Mouse (Mus musculus): ENCODE measurements around the gene Zfp710. TPM values are rescaled to one million over a fixed set of nuclear protein-coding genes. Genes with fewer than 3 reads are reported as not detected.
"Not testable (repeated sequence)": the region's sequence is repeated elsewhere in the genome, so short reads cannot be mapped to it uniquely, and the experiment has no call there.

The Zfp710 gene
- 12.2 and 12.4 TPM in 2 replicates for polyA plus RNA-seq (2015; fragmentation: Nextera tagmentation; extraction: Ambion mirVana)

DNA sequence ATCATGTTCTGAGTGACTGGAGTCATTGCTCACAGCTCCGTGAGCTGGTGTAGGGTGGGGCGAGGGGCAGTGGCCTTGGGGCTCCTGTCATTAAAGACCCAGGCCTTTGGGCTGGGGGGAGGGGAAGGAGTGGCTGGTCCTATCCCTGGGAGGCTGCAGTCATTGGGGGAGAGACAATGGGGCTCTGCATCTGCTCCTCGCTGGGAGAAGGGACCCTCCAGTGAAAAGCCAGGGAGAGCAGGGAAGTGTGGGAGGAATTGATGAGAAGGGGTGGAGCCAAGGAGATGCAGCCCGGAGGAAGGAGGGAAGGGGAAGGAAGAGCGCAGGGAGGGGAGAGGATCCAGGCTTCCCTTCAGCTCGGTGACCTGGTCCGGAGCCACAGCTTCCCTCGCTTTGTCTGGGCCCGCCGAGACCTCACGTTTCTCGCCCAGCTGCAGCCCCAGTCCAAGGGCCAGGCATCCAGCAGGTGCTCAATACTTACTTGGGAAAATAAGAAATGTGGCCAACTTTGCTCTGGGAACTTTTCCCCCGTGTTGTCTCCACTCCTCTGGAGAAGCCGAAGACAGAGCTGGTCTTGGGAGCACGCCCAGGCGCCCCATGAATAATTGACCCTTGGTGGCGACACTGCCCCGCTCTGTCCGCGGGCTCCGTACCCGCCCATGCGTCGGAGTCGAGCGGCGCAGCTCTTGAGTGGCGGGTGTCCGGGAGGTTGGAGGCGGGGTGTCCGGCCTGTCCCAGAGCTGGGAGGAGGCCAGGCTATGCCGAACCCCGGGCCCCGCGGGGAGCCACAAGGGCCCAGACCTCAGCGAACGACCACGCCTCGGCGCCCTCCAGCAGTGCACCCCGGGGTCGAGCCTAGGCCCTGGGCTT, at the start of gene Zfp710:
TSS of gene Zfp710 (plus strand) at position 294 of the 870 bp plus-strand sequence.
- 2% methylated on average over 42 of the region's 42 CpGs for WGBS
- H3K9me3 ChIP-seq (ENCODE audit: control insufficient read depth, low read length) = no peaks in the 10 kb centered on the region
- ATAC-seq = peak; percentile 91
- peak within 1 kb of the TSS; percentile 89 for H3K4me2 ChIP-seq (ENCODE audit: low read depth, low read length)
- no peaks in the 10 kb centered on the region for H3K36me3 ChIP-seq (ENCODE audit: control insufficient read depth, insufficient read depth, low read length)
- H3K9ac ChIP-seq (ENCODE audit: low read depth, low read length) = peak within 1 kb of the TSS; percentile 96
- peak within 1 kb of the TSS; percentile 90 for H3K4me3 ChIP-seq (ENCODE audit: low read length)
- H3K27me3 ChIP-seq (replicated peaks; ENCODE audit: control insufficient read depth, insufficient read depth, low read length) = no peaks in the 10 kb centered on the region
- H3K4me1 ChIP-seq (ENCODE audit: control insufficient read depth, insufficient read depth, low read length) = peaks cover 32% of the 10 kb centered on the region
- peak within 1 kb of the TSS; percentile 98 for H3K27ac ChIP-seq (ENCODE audit: low read length)

DNA sequence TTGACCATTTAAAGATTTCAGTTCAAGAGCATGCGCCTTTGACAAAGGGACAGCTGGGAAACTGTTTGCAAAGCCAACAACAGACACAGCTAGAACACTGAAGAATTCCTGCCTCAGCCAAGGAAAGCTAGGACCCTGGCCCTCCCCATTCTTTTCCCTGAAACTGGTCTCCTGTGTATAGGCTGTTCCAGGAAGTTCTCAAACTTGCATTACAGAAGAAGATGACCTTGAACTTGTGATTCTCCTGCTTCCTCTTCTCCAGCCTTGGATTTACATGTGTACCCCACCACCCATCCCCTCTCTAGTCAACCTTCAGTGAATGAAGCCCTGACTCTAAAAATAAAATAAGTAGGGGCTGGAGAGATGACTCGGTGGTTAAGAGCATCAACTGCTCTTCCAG, 49.3 kb upstream of the Zfp710 start:
- Histone ChIP-seq H3K9ac (ENCODE audit: low read depth, low read length) (no peak overlapping the region), H3K4me2 (ENCODE audit: low read depth, low read length) (no peak overlapping the region), H3K4me3 (ENCODE audit: low read length) (no peak overlapping the region), H3K36me3 (ENCODE audit: control insufficient read depth, insufficient read depth, low read length) (no peaks in the 10 kb centered on the region), H3K4me1 (ENCODE audit: control insufficient read depth, insufficient read depth, low read length) (no peaks in the 10 kb centered on the region), H3K27me3 (replicated peaks; ENCODE audit: control insufficient read depth, insufficient read depth, low read length) (no peaks in the 10 kb centered on the region), H3K9me3 (ENCODE audit: control insufficient read depth, low read length) (no peaks in the 10 kb centered on the region), H3K27ac (ENCODE audit: low read length) (no peak overlapping the region)
- no peak for ATAC-seq
- WGBS = 91% methylated on average over 2 of the region's 2 CpGs

DNA sequence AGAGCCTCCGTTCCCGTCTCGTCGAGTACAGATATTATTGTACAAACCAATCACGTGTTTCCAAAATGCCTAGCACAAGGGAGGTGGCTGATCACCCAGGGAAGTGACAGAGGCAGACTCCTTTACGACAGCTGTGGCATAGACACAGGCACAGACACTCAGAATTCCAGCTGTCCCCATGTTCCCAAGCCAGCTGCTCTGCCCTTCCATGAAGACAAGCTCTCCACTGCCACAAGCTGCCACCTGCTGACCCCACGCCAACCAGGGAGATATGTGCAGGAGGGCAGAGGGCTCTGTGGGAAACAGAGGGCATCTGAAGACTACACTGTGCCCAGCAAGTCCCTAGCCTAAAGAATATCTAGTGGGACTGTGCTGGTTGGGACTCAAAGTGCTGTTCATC, 37.9 kb upstream of the Zfp710 start:
- no peak overlapping the region for H3K4me2 ChIP-seq (ENCODE audit: low read depth, low read length)
- H3K9ac ChIP-seq (ENCODE audit: low read depth, low read length) = no peak overlapping the region
- H3K4me1 ChIP-seq (ENCODE audit: control insufficient read depth, insufficient read depth, low read length) = no peaks in the 10 kb centered on the region
- ATAC-seq = no peak
- H3K27ac ChIP-seq (ENCODE audit: low read length) = no peak overlapping the region
- no peak overlapping the region for H3K4me3 ChIP-seq (ENCODE audit: low read length)
- 93% methylated on average over 7 of the region's 7 CpGs for WGBS
- no peaks in the 10 kb centered on the region for H3K27me3 ChIP-seq (replicated peaks; ENCODE audit: control insufficient read depth, insufficient read depth, low read length)
- no peaks in the 10 kb centered on the region for H3K9me3 ChIP-seq (ENCODE audit: control insufficient read depth, low read length)
- no peaks in the 10 kb centered on the region for H3K36me3 ChIP-seq (ENCODE audit: control insufficient read depth, insufficient read depth, low read length)

DNA sequence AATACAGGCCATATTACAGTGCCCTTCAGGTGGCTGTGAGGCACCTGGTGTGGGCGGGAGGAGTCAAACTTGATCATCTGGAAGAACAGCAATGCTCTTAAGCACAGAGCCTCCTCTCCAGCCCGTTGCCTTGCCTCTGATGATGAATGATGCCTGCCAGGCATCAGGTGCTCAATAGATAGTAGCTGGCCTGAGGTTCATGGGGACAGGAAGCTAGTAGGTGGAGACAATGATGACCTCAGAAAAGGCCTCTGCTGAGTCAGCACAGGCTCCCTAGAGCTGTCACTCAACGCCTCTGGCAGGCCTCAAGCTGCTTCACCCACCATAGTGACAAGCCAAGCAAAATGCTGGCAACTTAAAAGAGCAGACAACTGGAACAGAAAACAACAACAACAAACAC, 36.9 kb upstream of the Zfp710 start:
- no peaks in the 10 kb centered on the region for H3K9me3 ChIP-seq (ENCODE audit: control insufficient read depth, low read length)
- no peaks in the 10 kb centered on the region for H3K36me3 ChIP-seq (ENCODE audit: control insufficient read depth, insufficient read depth, low read length)
- H3K9ac ChIP-seq (ENCODE audit: low read depth, low read length) = no peak overlapping the region
- no peak overlapping the region for H3K4me3 ChIP-seq (ENCODE audit: low read length)
- H3K27me3 ChIP-seq (replicated peaks; ENCODE audit: control insufficient read depth, insufficient read depth, low read length) = no peaks in the 10 kb centered on the region
- no peaks in the 10 kb centered on the region for H3K4me1 ChIP-seq (ENCODE audit: control insufficient read depth, insufficient read depth, low read length)
- ATAC-seq = no peak; the same call in 1 of the 2 replicates
- no peak overlapping the region for H3K27ac ChIP-seq (ENCODE audit: low read length)
- WGBS = 53% methylated on average over 3 of the region's 3 CpGs
- H3K4me2 ChIP-seq (ENCODE audit: low read depth, low read length) = no peak overlapping the region

- not testable (repeated sequence) for H3K9ac ChIP-seq (ENCODE audit: low read depth, low read length); H3K36me3 ChIP-seq (ENCODE audit: control insufficient read depth, insufficient read depth, low read length); ATAC-seq; H3K4me2 ChIP-seq (ENCODE audit: low read depth, low read length); H3K27ac ChIP-seq (ENCODE audit: low read length); H3K9me3 ChIP-seq (ENCODE audit: control insufficient read depth, low read length); H3K4me3 ChIP-seq (ENCODE audit: low read length); H3K27me3 ChIP-seq (replicated peaks; ENCODE audit: control insufficient read depth, insufficient read depth, low read length); H3K4me1 ChIP-seq (ENCODE audit: control insufficient read depth, insufficient read depth, low read length)
- 92% methylated on average over 1 of the region's 1 CpGs for WGBS
These were observed 36.1 kb upstream of the Zfp710 start for GRCm38 (mm10) chr7:79988466-79988865.

DNA sequence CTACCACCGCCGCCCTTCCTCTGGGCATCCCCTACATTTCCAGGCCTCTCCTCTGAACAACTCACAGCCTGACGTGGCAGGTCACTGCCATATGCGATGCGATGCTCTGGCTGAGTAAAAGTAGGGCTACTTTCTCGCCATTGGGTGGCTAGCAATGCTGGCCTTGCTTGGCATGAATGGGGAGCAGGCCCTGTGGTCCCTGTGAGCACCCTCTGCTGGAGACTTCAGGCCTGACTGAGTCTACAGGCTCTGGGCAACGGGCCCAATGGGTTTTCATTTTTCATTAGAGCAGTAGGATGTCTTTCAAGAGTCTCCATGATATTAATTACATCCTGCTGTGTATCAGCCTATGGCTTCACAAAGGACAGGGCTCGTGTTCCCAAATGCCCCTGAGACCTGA, 30.1 kb upstream of the Zfp710 start:
- 40% methylated on average over 8 of the region's 8 CpGs for WGBS
- ATAC-seq = no peak
- H3K9me3 ChIP-seq (ENCODE audit: control insufficient read depth, low read length) = no peaks in the 10 kb centered on the region

DNA sequence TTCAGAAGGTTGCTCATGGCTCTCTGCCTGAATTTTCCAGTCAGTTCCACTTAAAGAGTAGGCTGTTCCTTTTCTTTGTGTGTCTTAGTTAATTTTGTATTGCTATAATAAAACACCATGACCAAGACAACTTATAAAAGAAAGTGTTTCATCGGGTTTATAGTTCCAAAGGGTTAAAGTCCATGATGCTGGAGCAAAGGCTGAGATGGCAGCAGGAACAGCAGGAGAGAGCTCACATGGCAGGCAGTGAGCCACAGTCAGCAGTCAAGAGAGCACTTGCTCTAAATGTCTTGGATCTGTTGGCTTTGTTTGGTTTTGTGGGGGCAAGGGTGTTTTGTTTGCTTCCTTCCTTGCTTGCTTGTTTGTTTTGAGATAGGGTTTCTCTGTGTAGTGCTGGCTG, 26.9 kb upstream of the Zfp710 start:
- Histone ChIP-seq H3K27ac (ENCODE audit: low read length) (no peak overlapping the region), H3K9me3 (ENCODE audit: control insufficient read depth, low read length) (no peaks in the 10 kb centered on the region), H3K36me3 (ENCODE audit: control insufficient read depth, insufficient read depth, low read length) (no peaks in the 10 kb centered on the region), H3K4me2 (ENCODE audit: low read depth, low read length) (no peak overlapping the region), H3K27me3 (replicated peaks; ENCODE audit: control insufficient read depth, insufficient read depth, low read length) (no peaks in the 10 kb centered on the region), H3K4me1 (ENCODE audit: control insufficient read depth, insufficient read depth, low read length) (no peaks in the 10 kb centered on the region), H3K4me3 (ENCODE audit: low read length) (no peak overlapping the region), H3K9ac (ENCODE audit: low read depth, low read length) (no peak overlapping the region)
- 49% methylated on average over 1 of the region's 1 CpGs for WGBS
- ATAC-seq = peak; percentile 56; the same call in 1 of the 2 replicates

More for the DNA sequence above, 30.1 kb upstream of the Zfp710 start:
- H3K27ac ChIP-seq (ENCODE audit: low read length) = no peak overlapping the region
- H3K9ac ChIP-seq (ENCODE audit: low read depth, low read length) = no peak overlapping the region
- H3K36me3 ChIP-seq (ENCODE audit: control insufficient read depth, insufficient read depth, low read length) = no peaks in the 10 kb centered on the region
- H3K4me2 ChIP-seq (ENCODE audit: low read depth, low read length) = no peak overlapping the region
- H3K4me3 ChIP-seq (ENCODE audit: low read length) = no peak overlapping the region
- H3K27me3 ChIP-seq (replicated peaks; ENCODE audit: control insufficient read depth, insufficient read depth, low read length) = no peaks in the 10 kb centered on the region
- H3K4me1 ChIP-seq (ENCODE audit: control insufficient read depth, insufficient read depth, low read length) = no peaks in the 10 kb centered on the region

DNA sequence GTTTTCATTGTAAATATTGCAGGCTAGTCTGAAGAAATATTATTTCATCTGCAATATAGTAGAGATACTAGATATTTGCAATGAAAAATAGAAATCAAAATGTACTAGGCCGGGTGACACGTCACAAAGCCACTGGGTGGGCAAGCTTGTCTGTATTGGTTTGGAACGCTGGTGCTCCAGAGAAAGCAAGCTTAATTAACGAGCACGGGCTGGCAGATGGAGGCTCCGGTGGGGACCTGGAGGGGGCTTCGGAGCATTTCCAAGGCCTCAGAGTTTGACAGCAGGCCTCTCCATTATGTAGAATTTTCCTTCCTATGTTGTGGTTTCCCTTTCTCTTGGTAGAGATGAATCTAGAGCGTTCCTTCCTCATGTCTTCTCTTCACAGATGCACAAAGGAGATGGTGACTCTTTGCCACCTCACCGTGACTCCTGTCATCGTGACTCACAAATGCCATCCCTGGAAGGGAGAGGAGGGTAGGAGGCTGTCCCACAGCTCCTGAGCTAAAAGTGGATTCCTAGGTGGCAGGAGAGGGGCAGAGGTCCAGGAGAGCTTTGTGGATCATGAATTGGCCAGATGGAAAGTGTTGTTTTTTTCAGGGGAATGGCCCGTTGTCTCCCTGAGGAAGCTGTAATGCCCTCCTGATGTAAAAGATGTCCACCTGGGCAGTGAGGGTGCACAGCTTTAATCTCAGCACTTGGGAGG, 22.1 kb upstream of the Zfp710 start:
- Histone ChIP-seq H3K9ac (ENCODE audit: low read depth, low read length) (no peak overlapping the region), H3K4me3 (ENCODE audit: low read length) (no peak overlapping the region), H3K36me3 (ENCODE audit: control insufficient read depth, insufficient read depth, low read length) (no peaks in the 10 kb centered on the region), H3K27me3 (replicated peaks; ENCODE audit: control insufficient read depth, insufficient read depth, low read length) (no peaks in the 10 kb centered on the region), H3K27ac (ENCODE audit: low read length) (no peak overlapping the region), H3K4me1 (ENCODE audit: control insufficient read depth, insufficient read depth, low read length) (no peaks in the 10 kb centered on the region), H3K4me2 (ENCODE audit: low read depth, low read length) (no peak overlapping the region), H3K9me3 (ENCODE audit: control insufficient read depth, low read length) (no peaks in the 10 kb centered on the region)
- WGBS = 82% methylated on average over 11 of the region's 11 CpGs
- ATAC-seq = no peak

DNA sequence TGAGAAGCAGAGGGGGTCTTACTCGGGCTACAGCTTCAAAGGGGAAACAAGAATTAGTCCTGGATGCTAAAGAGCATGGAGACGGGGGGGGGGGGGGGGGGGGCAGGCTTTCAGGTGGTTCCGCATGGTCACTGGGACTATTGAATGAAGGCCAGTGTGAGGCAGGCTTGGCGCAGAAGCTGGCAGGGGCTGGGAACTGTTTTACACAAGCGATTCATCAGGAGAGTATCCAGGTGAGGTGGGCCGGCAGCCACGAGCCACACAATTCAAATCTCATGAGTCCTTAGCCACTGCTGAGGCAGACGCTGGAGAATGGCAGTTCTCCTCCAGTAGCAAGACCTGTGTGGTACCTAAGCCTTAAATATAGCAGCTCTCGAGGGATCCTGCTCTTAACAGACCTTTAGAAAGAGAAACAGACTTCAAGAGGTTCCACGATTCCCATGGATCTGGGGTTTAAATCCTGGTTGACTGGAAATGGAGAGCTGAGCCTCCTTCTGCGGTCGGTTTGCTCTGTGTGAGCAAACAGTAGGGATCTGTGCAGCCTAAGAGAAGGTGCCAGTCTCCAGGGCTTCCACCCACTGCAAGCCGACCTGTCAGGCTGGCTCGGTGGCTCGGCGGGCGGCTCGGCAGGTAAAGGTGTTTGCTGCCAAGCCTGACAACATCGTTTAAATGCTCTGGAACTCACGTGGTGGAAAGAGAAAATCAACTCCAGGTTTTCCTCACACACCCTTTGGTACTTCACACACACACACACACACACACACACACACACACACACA, 19.6 kb upstream of the Zfp710 start:
- Histone ChIP-seq H3K27me3 (replicated peaks; ENCODE audit: control insufficient read depth, insufficient read depth, low read length) (no peaks in the 10 kb centered on the region), H3K4me1 (ENCODE audit: control insufficient read depth, insufficient read depth, low read length) (no peaks in the 10 kb centered on the region), H3K36me3 (ENCODE audit: control insufficient read depth, insufficient read depth, low read length) (no peaks in the 10 kb centered on the region), H3K9ac (ENCODE audit: low read depth, low read length) (no peak overlapping the region), H3K4me3 (ENCODE audit: low read length) (no peak overlapping the region), H3K4me2 (ENCODE audit: low read depth, low read length) (no peak overlapping the region), H3K27ac (ENCODE audit: low read length) (no peak overlapping the region), H3K9me3 (ENCODE audit: control insufficient read depth, low read length) (no peaks in the 10 kb centered on the region)
- 53% methylated on average over 19 of the region's 20 CpGs for WGBS
- ATAC-seq = no peak
